9 mouse cellular contexts compared by ENCODE assay signal in genomic region chr1:180433098-180433538, GRCm38 (mm10). TPM values are rescaled to one million over a fixed set of nuclear protein-coding genes. Genes with fewer than 3 reads are reported as not detected.
DNase-seq lines count a peak whose midpoint lies in the region; ATAC-seq lines count a peak whose summit lies in the region.
"Had no signal": no experiment of that assay in that cellular context is flagged by ENCODE, and none has a peak within 500 bp of the region (broad histone marks: within the 10 kb centered on the region; RNA-seq: fewer than 3 reads in every experiment).

No protein-coding gene starts in this region.

- WGBS in heart, embryonic 13.5 days: 2% methylated on average over 16 of the region's 16 CpGs
- 1% methylated on average over 16 of the region's 16 CpGs for WGBS in hindbrain, embryonic 11.5 days
- WGBS in midbrain, embryonic 14.5 days: under 1% methylated on average over 16 of the region's 16 CpGs

- peak overlapping the region; percentile 32 for H3K4me3 ChIP-seq in heart, embryonic 13.5 days
- peak overlapping the region; percentile 35 for H3K4me3 ChIP-seq in hindbrain, embryonic 11.5 days (ENCODE audit: low read depth, low read length)
- H3K4me3 ChIP-seq in midbrain, embryonic 14.5 days (replicated peaks; ENCODE audit: low read depth, low read length): peak overlapping the region; percentile 37

- no peaks in the 10 kb centered on the region for H3K36me3 ChIP-seq in heart, embryonic 13.5 days
- H3K36me3 ChIP-seq in hindbrain, embryonic 11.5 days (ENCODE audit: control insufficient read depth, insufficient read depth, low read length): no peaks in the 10 kb centered on the region
- no peaks in the 10 kb centered on the region for H3K36me3 ChIP-seq in midbrain, embryonic 14.5 days (ENCODE audit: control insufficient read depth, insufficient read depth, low read length)

- H3K4me1 ChIP-seq in heart, embryonic 13.5 days: peaks cover 15% of the 10 kb centered on the region
- H3K4me1 ChIP-seq in hindbrain, embryonic 11.5 days (replicated peaks; ENCODE audit: control insufficient read depth, insufficient read depth, low read length): 0 out of 2 replicates have a peak, but pooled peaks cover 2% of the 10 kb centered on the region
- H3K4me1 ChIP-seq in midbrain, embryonic 14.5 days (ENCODE audit: control insufficient read depth, insufficient read depth, low read length): peaks cover 15% of the 10 kb centered on the region; the same call in 1 of the 2 replicates

- intact Hi-C loops in heart, postnatal 25 days (cut with DNase I): loop anchor here (2.0 kb wide), 1 partner anchor 210 kb away; no protein-coding TSS in a partner anchor

- peaks cover 79% of the 10 kb centered on the region for H3K27me3 ChIP-seq in heart, embryonic 13.5 days (replicated peaks)
- H3K27me3 ChIP-seq in hindbrain, embryonic 11.5 days (ENCODE audit: control insufficient read depth, insufficient read depth, low read length): no peaks in the 10 kb centered on the region
- no peaks in the 10 kb centered on the region for H3K27me3 ChIP-seq in midbrain, embryonic 14.5 days (ENCODE audit: control insufficient read depth, insufficient read depth, low read length)

- H3K27ac ChIP-seq in heart, embryonic 13.5 days (replicated peaks): no peak overlapping the region
- peak overlapping the region; percentile 67 for H3K27ac ChIP-seq in hindbrain, embryonic 11.5 days (ENCODE audit: low read depth, low read length)
- H3K27ac ChIP-seq in midbrain, embryonic 14.5 days (replicated peaks; ENCODE audit: low read depth, low read length): peak overlapping the region; percentile 37; the same call in 1 of the 2 replicates

- H3K9ac ChIP-seq in heart, embryonic 13.5 days: peak overlapping the region; percentile 58
- H3K9ac ChIP-seq in hindbrain, embryonic 11.5 days (ENCODE audit: low read depth, low read length): peak overlapping the region; percentile 64
- H3K9ac ChIP-seq in midbrain, embryonic 14.5 days (replicated peaks; ENCODE audit: low read length): peak overlapping the region; percentile 57

- H3K9me3 ChIP-seq in heart, embryonic 13.5 days: no peaks in the 10 kb centered on the region
- H3K9me3 ChIP-seq in hindbrain, embryonic 11.5 days (ENCODE audit: control insufficient read depth, low read length): no peaks in the 10 kb centered on the region
- H3K9me3 ChIP-seq in midbrain, embryonic 14.5 days (ENCODE audit: control insufficient read depth, low read length): no peaks in the 10 kb centered on the region

- no peak for ATAC-seq in heart, embryonic 13.5 days (ENCODE audit: extremely low read depth, insufficient number of reproducible peaks, low FRiP score, low TSS enrichment)
- peak; percentile 72 for ATAC-seq in hindbrain, embryonic 11.5 days (ENCODE audit: low FRiP score)
- 0 out of 2 replicates have a peak, but pooled peaks have one; percentile 47 for ATAC-seq in midbrain, embryonic 14.5 days (ENCODE audit: low FRiP score, low TSS enrichment)

- no peak for DNase-seq in heart, postnatal 25 days (ENCODE audit: low spot score)
- DNase-seq in MN1 (ENCODE audit: low spot score): peak; percentile 16
- peak; percentile 81 for DNase-seq in hindbrain, embryonic 11.5 days (ENCODE audit: low spot score)
- DNase-seq in midbrain, embryonic 14.5 days: peak; percentile 77
- DNase-seq in frontal cortex, postnatal 14 days (ENCODE audit: low spot score in 2 of 2): no peak
- DNase-seq in cerebellum, postnatal 4 days (ENCODE audit: low spot score in 2 of 2): no peak
- DNase-seq in kidney, postnatal 25 days: no peak
- DNase-seq: cerebellum, adult 18-20 months had no signal

- H3K4me2 ChIP-seq in heart, embryonic 13.5 days: peak overlapping the region; percentile 60
- H3K4me2 ChIP-seq in hindbrain, embryonic 11.5 days (replicated peaks; ENCODE audit: low read depth, low read length): peak overlapping the region; percentile 61
- peak overlapping the region; percentile 69 for H3K4me2 ChIP-seq in midbrain, embryonic 14.5 days (ENCODE audit: low read length)

RNA-seq across cellular contexts. Expression of gene Stum, which starts 50.2 kb away (rescaled TPM):
- polyA plus RNA-seq in heart, embryonic 13.5 days (2015; fragmentation: Nextera tagmentation; extraction: Ambion mirVana): 0.43 and 0.44 TPM in 2 replicates
- total RNA-seq in heart, postnatal 25 days (2021): 1 to 10 TPM; 1.1 to 1.2 TPM
- polyA plus RNA-seq in hindbrain, embryonic 11.5 days (2014; fragmentation: Nextera tagmentation; extraction: Ambion mirVana): 0.85 and 1.0 TPM in 2 replicates
- polyA plus RNA-seq in midbrain, embryonic 14.5 days (2014; fragmentation: Nextera tagmentation; extraction: Ambion mirVana): 6.4 and 7.2 TPM in 2 replicates

Comparison
In these comparisons a context has a peak if more than half of its experiments do, and no peak if none do; other contexts are left out.
1. DNase-seq: peak in MN1 (single experiment), hindbrain, embryonic 11.5 days (single experiment) and midbrain, embryonic 14.5 days (single experiment); none in heart, postnatal 25 days (single experiment), frontal cortex, postnatal 14 days (0 of 2), cerebellum, postnatal 4 days (0 of 2) and kidney, postnatal 25 days (0 of 2).
2. Peak in every context shown above with its lines, with median percentiles within 50 percentile points of each other: H3K4me2 ChIP-seq, H3K4me3 ChIP-seq and H3K9ac ChIP-seq.